Mouse (Mus musculus) right cerebral cortex, adult 18-20 months (tissue): ENCODE data around the gene Tubb2b.

Experiments used
- DNase-seq: peaks from one replicate; pipeline ENCODE4 v3.0.0; 2022; ENCODE audit warnings: mixed read lengths

Tubb2b gene

DNA sequence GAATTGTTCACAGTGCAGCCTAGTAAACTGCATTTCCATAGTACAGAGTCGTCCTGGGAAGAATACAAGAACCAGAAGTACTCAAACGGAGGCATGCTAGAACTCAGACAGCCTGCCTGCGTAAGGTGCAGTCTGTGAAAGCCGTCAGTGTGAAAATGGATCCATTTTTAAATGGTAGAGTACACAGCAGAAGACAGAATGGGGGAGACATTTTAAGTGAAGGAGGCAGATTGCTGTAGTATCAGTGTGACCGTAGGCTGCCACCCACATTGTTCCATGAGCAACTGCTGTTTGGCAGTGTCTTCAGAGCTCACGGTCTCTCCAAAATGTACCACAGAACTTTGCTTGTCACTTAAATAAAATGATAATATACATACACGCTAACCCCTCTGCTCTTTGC, 4.0 kb upstream of the Tubb2b start:
- DNase-seq = peak; percentile 80

DNA sequence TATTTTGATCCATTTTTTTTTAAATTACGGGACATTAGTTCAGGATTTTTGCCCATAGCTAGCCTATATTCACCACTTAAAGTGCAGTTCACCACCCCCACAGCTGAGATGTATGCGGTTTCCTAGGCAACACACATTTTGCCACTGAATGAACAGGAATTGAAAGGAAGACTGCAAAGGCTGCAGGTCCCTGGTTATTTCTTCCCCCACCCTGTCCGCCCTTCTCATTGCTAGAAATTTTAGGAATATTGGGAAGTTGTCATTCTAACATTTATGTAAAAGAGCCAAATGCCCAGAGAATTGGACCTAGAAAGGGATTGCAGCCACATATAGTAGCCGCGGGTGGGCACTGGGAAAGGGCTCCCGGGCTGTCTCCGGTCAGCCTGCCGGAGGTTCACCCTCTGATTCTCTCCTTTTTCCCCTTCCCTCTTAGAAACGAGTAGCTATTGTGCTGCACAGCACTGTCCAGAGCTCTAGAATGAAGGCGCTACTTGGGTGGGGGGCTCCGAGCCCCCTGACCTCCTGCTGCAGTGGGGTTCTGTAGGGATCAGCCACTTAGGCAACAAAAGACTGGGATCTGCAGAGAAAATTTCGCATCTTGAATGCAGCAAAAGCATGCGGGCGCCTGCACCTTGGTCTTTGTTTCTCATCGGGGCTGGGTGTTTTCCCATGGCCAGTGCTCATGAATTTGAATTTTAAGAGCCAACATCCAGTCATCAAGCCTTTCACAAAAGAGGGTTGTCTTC, 3.2 kb upstream of the Tubb2b start:
- no peak for DNase-seq

DNA sequence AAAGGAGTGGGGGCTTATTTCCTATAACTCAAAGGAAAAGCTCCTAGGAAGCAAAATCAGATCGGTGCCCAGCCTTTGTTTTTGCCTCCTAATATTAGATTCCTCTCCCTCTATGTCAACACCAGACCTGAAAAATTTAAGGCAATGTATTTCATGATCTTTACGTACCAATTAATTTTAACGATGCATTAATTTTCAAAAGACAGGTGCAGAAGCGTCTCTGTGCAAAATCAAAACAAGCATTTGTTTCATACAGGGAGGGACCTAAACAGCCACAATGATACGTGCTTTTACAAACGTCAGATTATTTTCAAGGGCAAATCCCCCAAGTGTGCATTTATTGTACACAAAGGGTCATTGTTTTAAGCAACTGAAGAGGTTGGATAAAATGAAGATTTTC, 2.6 kb upstream of the Tubb2b start:
- DNase-seq = no peak

DNA sequence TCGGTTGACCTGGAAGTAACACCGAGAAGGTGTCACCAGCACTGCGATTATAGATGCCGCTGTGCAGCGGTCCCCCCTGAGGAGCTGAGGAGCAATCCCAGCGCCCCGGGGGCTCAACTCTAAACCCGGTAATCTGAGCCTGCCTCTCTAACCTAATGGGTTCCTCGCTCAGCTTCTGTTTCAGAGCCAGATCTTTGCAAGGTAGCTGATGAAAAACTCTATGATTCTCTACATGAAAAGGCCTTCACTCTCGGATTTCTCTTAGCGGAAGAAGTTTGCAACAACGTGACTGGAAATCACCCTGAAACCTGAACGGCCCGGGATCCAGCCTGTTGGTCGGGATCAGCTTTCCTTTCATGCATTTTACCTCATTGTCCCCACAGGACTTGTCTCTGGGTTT, 2.0 kb upstream of the Tubb2b start:
- DNase-seq = no peak

DNA sequence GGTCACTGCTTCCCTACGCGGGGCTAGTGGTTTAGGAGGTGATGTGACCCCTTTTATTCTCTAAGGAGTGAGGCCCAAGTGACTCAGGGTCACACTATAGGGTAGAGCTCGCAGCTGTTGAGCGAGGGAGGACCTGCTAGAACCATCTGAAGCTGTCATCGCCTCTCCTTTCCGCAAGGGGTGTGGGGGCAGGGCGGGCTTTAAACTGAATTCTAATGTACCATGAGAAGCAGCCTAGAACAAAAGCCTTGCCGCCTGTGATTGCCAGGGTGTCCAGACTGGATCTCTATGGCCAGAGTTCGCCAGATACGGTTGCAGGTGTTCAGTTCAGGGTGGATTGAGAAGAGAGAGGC, 1.4 kb upstream of the Tubb2b start:
- no peak for DNase-seq

GRCm38 (mm10) chr13:34131011-34131707, 893 bp upstream of the Tubb2b start:
- no peak for DNase-seq

DNA sequence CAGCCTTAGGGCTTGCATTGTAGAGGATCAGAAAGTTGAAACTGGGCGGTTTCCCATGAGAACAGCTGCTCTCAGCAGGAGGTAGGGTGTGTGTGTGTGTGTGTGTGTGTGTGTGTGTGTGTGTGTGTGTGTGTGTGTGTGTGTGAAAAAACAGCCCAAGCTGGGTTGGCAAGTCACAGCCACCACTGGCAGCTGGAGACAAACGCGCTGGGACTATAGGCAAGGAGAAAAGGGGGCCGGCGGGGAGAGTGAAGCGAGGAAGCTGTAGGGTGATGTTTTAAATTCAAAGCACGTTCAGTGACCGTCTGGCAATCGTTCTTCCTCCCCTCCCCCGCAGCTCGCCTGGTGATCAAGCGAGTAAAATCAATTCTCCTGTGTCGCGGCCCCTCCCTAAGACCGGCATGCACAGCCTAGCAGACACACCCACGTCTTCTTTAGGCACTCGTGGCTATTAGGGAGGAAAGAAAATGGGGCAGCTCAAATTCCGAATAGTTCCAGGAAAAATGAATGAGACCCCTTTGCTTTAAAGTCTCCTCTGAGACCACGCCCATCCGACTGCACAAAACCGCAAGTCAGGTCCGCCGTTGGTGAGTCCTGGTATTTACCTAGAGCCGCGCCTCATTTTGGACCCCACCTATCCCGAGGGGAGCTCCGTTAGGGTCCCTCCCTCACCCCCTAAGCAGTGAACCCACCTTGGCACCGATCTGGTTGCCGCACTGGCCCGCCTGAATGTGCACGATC, 611 bp downstream of the Tubb2b start:
- no peak for DNase-seq

DNA sequence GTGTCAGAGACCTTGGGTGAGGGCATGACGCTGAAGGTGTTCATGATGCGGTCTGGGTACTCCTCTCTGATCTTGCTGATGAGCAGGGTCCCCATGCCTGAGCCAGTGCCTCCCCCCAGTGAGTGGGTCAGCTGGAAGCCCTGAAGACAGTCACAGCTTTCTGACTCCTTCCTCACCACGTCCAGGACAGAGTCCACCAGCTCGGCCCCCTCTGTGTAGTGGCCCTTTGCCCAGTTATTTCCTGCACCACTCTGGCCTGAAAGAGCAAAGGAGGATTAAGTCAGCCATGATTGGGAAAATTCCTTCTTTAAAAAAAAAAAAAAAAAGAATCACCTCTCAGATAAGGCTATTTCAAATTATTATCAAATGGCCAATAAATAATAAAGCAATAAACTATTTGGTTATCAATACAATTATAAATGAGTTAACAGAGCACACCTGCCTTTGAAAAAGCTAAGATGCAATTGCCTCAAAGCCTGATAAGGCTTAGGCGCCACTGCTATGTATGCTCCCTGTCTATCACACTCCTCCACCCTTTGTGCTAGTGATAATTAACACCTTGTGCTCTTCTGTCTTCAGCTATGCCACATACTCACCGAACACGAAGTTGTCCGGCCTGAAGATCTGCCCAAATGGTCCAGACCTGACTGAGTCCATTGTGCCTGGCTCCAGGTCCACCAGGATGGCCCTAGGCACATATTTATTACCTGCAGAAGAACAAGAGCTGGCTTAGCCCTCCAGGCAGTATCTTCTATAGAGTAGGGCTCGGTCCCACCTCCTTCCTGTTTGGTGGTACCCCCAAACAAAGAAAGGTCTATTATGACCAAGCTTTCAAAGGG, 1.8 kb downstream of the Tubb2b start:
- no peak for DNase-seq

- no peak for DNase-seq
Observed at GRCm38 (mm10) chr13:34125711-34126110, 4.6 kb downstream of the Tubb2b start.

GRCm38 (mm10) chr13:34120536-34120935, 9.7 kb downstream of the Tubb2b start:
- no peak for DNase-seq

DNA sequence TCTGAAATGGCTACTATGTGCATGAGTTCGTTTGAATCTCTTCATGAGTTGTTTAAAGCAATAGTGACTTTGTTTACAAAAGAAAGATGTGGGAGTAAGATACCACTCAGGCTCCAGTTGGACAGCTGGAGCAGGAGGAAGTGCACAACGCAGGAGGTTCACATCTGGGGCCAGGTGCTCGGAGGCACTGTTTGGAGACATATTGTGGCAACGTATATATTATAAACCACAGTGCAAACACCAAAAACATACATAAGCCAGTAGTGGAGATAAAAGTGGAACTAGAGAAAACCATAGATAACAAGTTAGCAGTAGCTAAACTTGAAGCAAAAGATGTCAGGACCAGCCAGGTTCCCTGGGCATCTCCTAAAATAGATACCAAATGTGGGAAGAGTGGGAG, 10.9 kb downstream of the Tubb2b start:
- no peak for DNase-seq

GRCm38 (mm10) chr13:34118816-34119215, 11.4 kb downstream of the Tubb2b start:
- no peak for DNase-seq

GRCm38 (mm10) chr13:34116508-34116907, 13.8 kb downstream of the Tubb2b start:
- no peak for DNase-seq

GRCm38 (mm10) chr13:34114654-34115053, 15.6 kb downstream of the Tubb2b start:
- DNase-seq = no peak

DNA sequence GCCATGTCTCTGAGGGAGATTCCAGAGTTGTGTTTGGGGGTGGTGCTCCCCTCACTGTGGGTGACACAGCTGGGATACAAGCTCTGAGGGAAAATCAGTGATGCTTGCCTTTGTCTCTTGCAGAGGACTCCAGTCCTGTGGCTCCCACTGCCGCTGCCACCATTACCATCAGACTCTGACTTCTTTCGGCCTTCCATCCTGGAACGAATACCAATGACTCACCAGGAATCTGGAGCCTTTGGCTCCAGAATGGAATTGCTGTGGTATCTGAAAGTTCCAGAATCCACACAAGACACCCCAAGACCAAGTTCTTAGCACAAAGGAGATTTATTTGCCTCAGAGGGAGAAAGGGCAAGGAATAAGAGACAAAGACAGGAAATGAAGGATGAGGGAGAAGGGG, 17.2 kb downstream of the Tubb2b start:
- DNase-seq = no peak

DNA sequence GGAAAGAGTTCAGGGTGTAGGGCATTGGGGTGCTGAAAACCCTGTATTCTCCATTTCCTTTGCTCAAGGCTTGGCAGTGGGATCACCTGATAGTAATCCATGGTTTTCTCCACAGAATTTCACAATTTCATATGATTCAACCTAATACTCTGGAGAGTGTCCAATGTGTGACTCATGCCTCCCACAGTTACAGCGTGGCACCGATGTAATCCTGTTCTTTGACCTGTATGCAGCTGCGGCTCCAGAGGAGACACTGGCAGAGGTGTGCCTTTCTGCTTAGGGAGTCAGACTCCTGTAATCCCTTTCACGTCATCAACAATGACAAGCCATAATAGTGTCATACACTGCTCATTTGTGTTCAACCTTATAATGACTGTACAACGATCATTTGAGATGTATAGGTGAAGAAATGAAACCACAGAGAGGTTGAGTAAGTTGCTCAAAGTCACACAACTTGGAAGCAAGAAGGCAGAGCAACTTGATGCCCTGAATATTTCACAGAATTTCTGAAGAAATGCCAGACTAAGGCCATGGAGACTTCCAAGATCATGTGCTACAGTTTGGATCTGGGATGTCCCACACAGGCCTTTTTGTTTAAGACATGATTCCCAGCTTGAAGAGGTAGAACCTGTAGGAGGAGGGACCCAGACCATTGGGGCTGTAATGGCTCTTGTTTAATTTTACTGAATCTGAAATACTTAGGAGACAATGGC, 17.7 kb downstream of the Tubb2b start:
- DNase-seq = no peak

- no peak for DNase-seq
Observed at GRCm38 (mm10) chr13:34111878-34112277, 18.4 kb downstream of the Tubb2b start.

GRCm38 (mm10) chr13:34111019-34111418, 19.2 kb downstream of the Tubb2b start:
- no peak for DNase-seq

- no peak for DNase-seq
Observed at GRCm38 (mm10) chr13:34109677-34110058, 20.6 kb downstream of the Tubb2b start.

- no peak for DNase-seq
Observed at GRCm38 (mm10) chr13:34109035-34109676, 21.1 kb downstream of the Tubb2b start.

DNA sequence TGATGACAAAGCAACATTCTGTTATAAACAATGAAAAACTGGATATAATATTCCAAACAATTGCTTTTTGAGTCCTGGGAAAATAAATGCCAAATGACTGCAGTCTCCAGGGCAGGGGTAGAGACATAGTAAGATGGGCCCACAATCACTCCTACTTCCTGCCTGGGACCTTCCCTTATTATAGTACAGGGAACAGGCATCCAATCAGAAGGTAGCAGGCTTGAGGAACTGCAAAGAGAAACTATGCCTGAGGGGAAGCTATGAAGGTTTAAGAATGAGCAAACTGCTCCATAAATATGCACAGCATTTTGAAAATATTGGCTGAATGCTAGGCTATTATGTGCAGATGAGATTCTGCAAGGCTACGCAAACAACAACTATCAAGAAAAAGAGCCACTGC, 23.3 kb downstream of the Tubb2b start:
- DNase-seq = no peak

- DNase-seq = no peak
Observed at GRCm38 (mm10) chr13:34106256-34106655, 24.0 kb downstream of the Tubb2b start.
